Mouse (Mus musculus): ENCODE results near the gene Selenok. TPM values are rescaled to one million over a fixed set of nuclear protein-coding genes. Genes with fewer than 3 reads are reported as not detected.

The Selenok gene
- polyA plus RNA-seq, 1 experiment from 2014 or later: 382 TPM

GRCm38 (mm10) chr14:30019375-30019774 is 51.3 kb downstream of the Selenok start:
- H3K9ac ChIP-seq: no peak overlapping the region
- no peak overlapping the region for H3K4me2 ChIP-seq (replicated peaks)
- H3K36me3 ChIP-seq: no peaks in the 10 kb centered on the region
- no peaks in the 10 kb centered on the region for H3K27me3 ChIP-seq
- 94% methylated on average over 8 of the region's 8 CpGs for WGBS
- H3K4me3 ChIP-seq: no peak overlapping the region
- no peaks in the 10 kb centered on the region; the same call in 1 of the 2 replicates for H3K4me1 ChIP-seq
- H3K27ac ChIP-seq: no peak overlapping the region
- no peaks in the 10 kb centered on the region for H3K9me3 ChIP-seq (replicated peaks)
- no peak for ATAC-seq (ENCODE audit: low FRiP score)

GRCm38 (mm10) chr14:30019792-30020575 is 51.9 kb downstream of the Selenok start:
- WGBS: 60% methylated on average over 9 of the region's 9 CpGs
- no peak overlapping the region for H3K9ac ChIP-seq
- no peaks in the 10 kb centered on the region for H3K27me3 ChIP-seq
- H3K36me3 ChIP-seq: no peaks in the 10 kb centered on the region
- ATAC-seq (ENCODE audit: low FRiP score): no peak
- H3K4me2 ChIP-seq (replicated peaks): no peak overlapping the region
- H3K4me1 ChIP-seq: no peaks in the 10 kb centered on the region
- H3K4me3 ChIP-seq: no peak overlapping the region
- no peaks in the 10 kb centered on the region for H3K9me3 ChIP-seq (replicated peaks)
- H3K27ac ChIP-seq: no peak overlapping the region

GRCm38 (mm10) chr14:30022471-30022870 is 54.4 kb downstream of the Selenok start:
- Histone ChIP-seq H3K4me3 (no peak overlapping the region), H3K36me3 (no peaks in the 10 kb centered on the region), H3K27ac (no peak overlapping the region), H3K9ac (no peak overlapping the region), H3K4me1 (no peaks in the 10 kb centered on the region), H3K27me3 (no peaks in the 10 kb centered on the region), H3K9me3 (replicated peaks) (no peaks in the 10 kb centered on the region), H3K4me2 (replicated peaks) (no peak overlapping the region)
- WGBS: 90% methylated on average over 6 of the region's 6 CpGs
- ATAC-seq (ENCODE audit: low FRiP score): no peak

GRCm38 (mm10) chr14:30024387-30024786 is 56.3 kb downstream of the Selenok start:
- Histone ChIP-seq H3K36me3 (no peaks in the 10 kb centered on the region), H3K4me1 (no peaks in the 10 kb centered on the region), H3K27ac (no peak overlapping the region), H3K27me3 (no peaks in the 10 kb centered on the region), H3K9me3 (replicated peaks) (no peaks in the 10 kb centered on the region), H3K4me2 (replicated peaks) (no peak overlapping the region), H3K9ac (no peak overlapping the region), H3K4me3 (no peak overlapping the region)
- no peak for ATAC-seq (ENCODE audit: low FRiP score)
- 71% methylated on average over 7 of the region's 7 CpGs for WGBS

Small RNAs within 50 kb of the gene (microRNA-seq; reads per million reads assigned to microRNA genes)
- gene Mir6947: not detected

Other genes with a start within 250 kb of the Selenok start
- gene Cacna2d3, start 246.4 kb upstream of the Selenok start, polyA plus RNA-seq (2016; fragmentation: Nextera tagmentation; extraction: Ambion mirVana): 36.5 and 38.4 TPM in 2 replicates
- gene Actr8, start 10.0 kb downstream of the Selenok start, polyA plus RNA-seq (2016; fragmentation: Nextera tagmentation; extraction: Ambion mirVana): 87.1 and 92.8 TPM in 2 replicates
- 1.0 and 1.7 TPM in 2 replicates for gene Il17rb, start 40.6 kb downstream of the Selenok start, polyA plus RNA-seq (2016; fragmentation: Nextera tagmentation; extraction: Ambion mirVana)
- gene Chdh, start 40.7 kb downstream of the Selenok start, polyA plus RNA-seq (2016; fragmentation: Nextera tagmentation; extraction: Ambion mirVana): 0.17 and 0.18 TPM in 2 replicates